Mouse (Mus musculus): Measurements from ENCODE around the gene Mfap1b. TPM values are rescaled to one million over a fixed set of nuclear protein-coding genes. Genes with fewer than 3 reads are reported as not detected.
A peak's percentile ranks its signal among the peaks of the same experiment; 100 is the strongest.
"Not testable (repeated sequence)": the region's sequence is repeated elsewhere in the genome, so short reads cannot be mapped to it uniquely, and the experiment has no call there.

Mfap1b gene
- polyA plus RNA-seq, 1 experiment: 47.3 TPM

DNA sequence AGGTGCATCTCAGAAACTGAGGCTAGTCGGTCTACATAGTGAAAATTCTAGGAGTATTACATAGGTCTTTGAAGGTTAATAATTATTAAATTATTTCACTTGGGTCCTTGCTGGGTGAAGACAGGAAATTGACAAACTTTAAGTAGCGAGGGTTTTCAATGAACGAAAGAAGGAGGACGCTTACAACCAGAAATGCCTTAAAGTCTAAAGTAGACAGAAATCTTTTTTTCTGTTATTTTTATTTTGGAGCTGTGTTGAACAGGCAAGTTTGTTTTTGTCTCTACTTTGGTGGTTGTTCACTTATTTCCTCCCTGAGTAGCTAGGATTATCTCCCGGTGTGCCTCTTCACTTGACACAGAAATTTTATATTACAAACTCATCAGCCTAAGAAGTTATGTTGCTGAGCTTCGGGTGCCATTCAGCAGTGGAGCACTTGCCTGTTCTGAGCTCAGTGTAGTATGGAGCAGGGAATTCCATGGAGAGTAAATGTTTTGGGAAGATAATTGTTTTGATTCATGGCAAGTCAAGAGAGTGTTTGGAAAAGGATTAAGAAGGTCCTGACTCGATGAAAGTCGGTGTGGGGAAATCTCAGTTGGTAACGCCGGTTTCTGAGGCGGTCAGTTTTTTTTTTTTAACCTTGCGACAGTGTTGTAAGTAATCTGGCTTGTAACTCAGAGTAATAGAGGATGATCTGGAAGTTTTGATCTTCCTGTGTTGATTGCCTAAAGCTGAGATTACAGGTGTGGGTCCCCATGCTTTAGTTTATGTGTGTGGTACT lies 33.5 kb upstream of the Mfap1b start:
- H3K27ac ChIP-seq (ENCODE audit: insufficient read depth, low read depth, low read length): no peak overlapping the region
- TF ChIP-seq POLR2A (IDR thresholded peaks at IDR 0.05; ENCODE audit: borderline replicate concordance, low read depth, low read length): no peak
- TF ChIP-seq CTCF (IDR thresholded peaks at IDR 0.05; ENCODE audit: low read depth, low read length): no peak
- peak overlapping the region; percentile 81 for H3K4me3 ChIP-seq (ENCODE audit: insufficient read depth, low read length)
- H3K4me1 ChIP-seq (ENCODE audit: control insufficient read depth, insufficient read depth, low read length): 0 out of 2 replicates have a peak, but pooled peaks cover 2% of the 10 kb centered on the region

DNA sequence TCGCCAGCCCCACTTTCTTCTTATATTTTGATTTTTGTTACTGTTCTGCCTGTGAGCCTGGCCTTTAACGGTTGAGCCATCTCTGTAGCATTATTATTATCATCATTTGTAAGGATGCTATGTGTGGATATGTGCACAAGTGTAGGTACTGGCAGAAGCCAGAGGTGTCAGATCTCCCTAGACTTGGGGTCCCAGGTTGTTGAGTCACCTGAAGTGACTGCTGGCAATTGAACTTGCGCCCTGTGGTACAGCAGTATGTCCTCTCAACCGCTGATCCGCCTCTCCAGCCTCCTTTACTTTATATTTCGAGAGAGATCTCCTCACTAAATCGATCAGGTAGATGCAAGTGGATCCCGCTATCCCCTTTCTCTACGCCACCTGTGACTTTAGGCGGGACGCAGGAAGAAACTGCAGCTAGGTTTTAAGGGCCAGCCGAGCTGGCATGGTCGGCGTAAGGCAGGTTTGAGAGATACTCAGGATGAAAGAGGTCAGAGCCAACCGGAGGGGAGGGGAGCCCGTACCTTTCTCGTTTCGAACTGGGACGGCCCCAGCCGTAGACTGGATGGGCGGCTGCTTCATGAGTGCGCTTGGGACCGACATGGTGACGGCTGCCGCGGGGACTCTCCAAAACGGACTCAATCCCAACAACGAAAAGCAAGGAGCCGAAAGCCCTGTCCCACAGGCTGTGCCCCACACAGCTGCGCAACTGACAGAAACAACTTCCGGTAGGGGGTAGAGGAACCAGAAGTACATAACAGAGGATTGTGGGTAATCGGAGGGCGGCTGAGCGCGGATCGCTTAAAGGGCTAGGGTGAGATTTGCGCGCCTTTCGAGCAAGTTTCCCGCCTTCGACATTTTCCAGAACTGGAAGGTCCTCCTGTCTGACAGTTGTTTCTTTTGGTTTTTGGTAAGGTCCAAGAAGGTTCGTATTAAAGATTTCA lies 32.3 kb upstream of the Mfap1b start, which contains the start of the genes Mfap1a and Wdr76:
Mfap1a (minus strand) TSS at position 724 of the 941 bp plus-strand sequence.
Wdr76 (plus strand) TSS at position 782 of the 941 bp plus-strand sequence.
- not testable (repeated sequence) for H3K4me1 ChIP-seq (ENCODE audit: control insufficient read depth, insufficient read depth, low read length)
- Histone ChIP-seq H3K4me3 (ENCODE audit: insufficient read depth, low read length) (peak within 1 kb of the TSS; percentile 81), H3K27ac (ENCODE audit: insufficient read depth, low read depth, low read length) (peak within 1 kb of the TSS; percentile 63)

DNA sequence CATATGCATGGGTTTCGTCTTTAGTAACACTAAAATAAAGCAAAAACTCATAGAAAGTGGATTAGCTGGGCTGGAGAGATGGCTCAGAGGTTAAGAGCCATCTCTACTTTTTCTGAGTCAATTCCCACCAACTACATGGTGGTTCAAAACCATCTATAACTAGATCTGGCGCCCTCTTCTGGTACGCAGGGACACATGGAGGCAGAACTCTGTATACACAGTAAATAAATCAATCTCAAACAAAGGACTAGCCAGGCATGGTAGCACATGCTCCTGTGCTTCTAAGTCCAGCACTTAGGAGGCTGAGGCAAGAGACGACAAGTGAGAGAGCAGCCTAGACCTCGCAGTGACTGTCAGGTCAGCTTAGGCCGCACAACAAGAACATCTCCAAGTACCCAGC lies 27.7 kb upstream of the Mfap1b start:
- not testable (repeated sequence) for H3K4me3 ChIP-seq (ENCODE audit: insufficient read depth, low read length)

DNA sequence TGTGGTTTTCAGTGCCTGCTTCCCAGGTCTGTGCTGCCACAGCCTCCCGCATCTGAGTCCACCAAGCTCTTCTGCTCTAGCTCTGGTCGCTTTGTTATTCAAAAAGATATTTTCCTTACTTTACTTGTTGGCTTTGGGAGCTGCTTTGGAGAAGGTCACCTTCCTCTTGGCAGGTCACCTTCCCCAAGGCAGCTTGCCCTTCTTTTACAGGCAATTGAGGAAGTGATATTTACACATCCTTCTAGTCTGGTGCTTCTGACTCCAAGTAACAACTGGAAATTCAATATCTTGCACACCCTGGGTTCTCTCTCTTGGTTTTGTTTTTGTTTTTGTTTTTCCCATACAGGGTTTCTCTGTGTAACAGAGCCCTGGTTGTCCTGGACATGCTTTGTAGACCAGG lies 10.5 kb upstream of the Mfap1b start:
- H3K27ac ChIP-seq (ENCODE audit: insufficient read depth, low read depth, low read length); H3K4me3 ChIP-seq (ENCODE audit: insufficient read depth, low read length); H3K4me1 ChIP-seq (ENCODE audit: control insufficient read depth, insufficient read depth, low read length): not testable (repeated sequence)

More for the DNA sequence above, 27.7 kb upstream of the Mfap1b start:
- not testable (repeated sequence) for H3K27ac ChIP-seq (ENCODE audit: insufficient read depth, low read depth, low read length); H3K4me1 ChIP-seq (ENCODE audit: control insufficient read depth, insufficient read depth, low read length)

DNA sequence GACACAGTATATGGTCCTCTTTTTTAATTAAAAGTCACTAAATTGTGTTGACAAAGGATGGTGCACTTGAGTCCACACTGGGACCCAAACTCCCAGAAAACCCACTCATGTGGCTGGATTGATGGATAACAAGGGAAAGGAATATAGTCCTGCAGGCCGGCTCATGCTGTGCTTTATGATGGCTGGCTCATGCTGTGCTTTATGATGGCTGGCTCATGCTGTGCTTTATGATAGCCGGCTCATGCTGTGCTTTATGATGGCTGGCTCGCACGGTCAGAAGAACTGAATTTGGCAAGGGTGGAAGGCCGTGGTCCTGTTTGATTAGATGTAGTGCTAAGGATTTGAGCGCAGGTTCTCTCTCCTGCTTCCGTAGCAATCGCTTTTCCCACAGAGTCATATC lies 9.7 kb upstream of the Mfap1b start:
- Histone ChIP-seq H3K4me1 (ENCODE audit: control insufficient read depth, insufficient read depth, low read length) (peaks cover 4% of the 10 kb centered on the region), H3K4me3 (ENCODE audit: insufficient read depth, low read length) (no peak overlapping the region), H3K27ac (ENCODE audit: insufficient read depth, low read depth, low read length) (no peak overlapping the region)
- TF ChIP-seq POLR2A (IDR thresholded peaks at IDR 0.05; ENCODE audit: borderline replicate concordance, low read depth, low read length): no peak
- no peak for TF ChIP-seq CTCF (IDR thresholded peaks at IDR 0.05; ENCODE audit: low read depth, low read length)

DNA sequence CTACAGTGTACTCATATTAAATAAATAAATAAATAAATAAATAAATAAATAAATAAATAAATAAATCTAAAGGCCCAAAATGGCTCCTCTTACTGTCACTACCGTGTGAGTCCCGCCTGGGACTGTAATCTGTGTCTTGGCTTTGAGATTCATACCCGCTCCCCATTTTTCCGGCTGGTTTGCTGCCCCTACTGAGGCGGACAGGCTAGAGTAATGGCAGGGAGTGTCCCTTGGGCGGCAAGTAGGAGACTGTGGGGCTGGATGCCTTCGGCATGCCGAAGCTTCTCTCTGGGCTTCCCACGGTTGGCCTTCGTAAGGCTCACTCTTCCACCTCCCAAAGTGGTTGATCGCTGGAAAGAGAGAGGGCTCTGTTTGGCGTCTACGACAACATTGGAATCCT lies 7.0 kb upstream of the Mfap1b start:
- H3K4me1 ChIP-seq (ENCODE audit: control insufficient read depth, insufficient read depth, low read length); H3K4me3 ChIP-seq (ENCODE audit: insufficient read depth, low read length); H3K27ac ChIP-seq (ENCODE audit: insufficient read depth, low read depth, low read length): not testable (repeated sequence)

DNA sequence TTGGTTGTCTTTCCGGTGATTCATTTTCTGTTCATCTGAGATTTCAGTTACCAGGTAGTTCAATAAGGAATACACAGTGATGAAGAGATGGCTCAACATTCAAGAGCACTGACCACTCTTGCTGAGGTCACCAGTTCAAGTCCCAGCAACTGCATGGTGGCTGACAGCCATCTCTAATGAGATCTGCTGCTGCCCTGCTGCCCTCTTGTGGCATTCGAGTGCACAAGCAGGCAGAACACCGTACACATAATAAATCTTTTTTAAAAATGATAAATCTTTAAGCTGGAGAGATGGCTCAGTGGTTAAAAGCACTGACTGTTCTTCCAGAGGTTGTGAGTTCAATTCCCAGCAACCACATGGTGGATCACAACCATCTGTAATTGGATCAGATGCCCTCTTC lies 6.6 kb upstream of the Mfap1b start:
- peaks cover 4% of the 10 kb centered on the region for H3K4me1 ChIP-seq (ENCODE audit: control insufficient read depth, insufficient read depth, low read length)
- no peak overlapping the region for H3K27ac ChIP-seq (ENCODE audit: insufficient read depth, low read depth, low read length)
- no peak overlapping the region for H3K4me3 ChIP-seq (ENCODE audit: insufficient read depth, low read length)
- TF ChIP-seq POLR2A (IDR thresholded peaks at IDR 0.05; ENCODE audit: borderline replicate concordance, low read depth, low read length) (no peak), CTCF (IDR thresholded peaks at IDR 0.05; ENCODE audit: low read depth, low read length) (peak; percentile 48)

DNA sequence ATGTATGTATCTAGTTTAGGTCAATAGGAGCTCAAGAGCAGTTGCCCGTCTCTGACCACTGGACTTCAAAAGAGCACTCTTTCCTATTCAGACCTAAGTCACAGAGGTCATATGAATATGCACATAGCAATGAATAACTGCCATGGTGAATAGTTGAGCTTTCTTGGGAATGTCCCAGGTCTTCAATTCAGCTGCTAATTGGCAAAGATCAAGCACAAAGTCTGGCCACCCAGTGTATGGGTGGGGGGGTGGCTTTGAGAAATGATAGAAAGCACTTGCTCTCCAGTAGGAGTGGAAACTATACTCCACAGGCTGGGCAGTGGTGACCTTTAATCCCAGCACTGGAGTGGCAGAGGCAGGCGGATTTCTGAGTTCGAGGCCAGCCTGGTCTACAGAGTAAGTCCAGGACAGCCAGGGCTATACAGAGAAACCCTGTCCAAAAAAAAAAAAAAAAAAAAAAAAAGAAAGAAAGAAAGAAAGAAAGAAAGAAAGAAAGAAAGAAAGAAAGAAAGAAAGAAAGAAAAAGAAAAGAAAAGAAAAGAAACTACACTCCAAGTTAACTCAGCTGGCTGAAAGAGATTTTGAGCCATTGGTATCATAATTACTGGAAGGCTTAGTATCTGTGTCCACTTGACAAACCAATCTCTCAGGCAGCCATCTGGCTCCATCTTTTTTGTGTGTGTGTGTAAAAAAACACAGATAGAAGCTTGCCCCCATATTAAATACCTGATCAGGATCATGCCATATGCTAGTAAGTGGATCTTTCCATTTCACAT lies 3.8 kb upstream of the Mfap1b start:
- no peak for TF ChIP-seq CTCF (IDR thresholded peaks at IDR 0.05; ENCODE audit: low read depth, low read length)
- TF ChIP-seq POLR2A (IDR thresholded peaks at IDR 0.05; ENCODE audit: borderline replicate concordance, low read depth, low read length): no peak
- no peak overlapping the region for H3K27ac ChIP-seq (ENCODE audit: insufficient read depth, low read depth, low read length)
- H3K4me1 ChIP-seq (ENCODE audit: control insufficient read depth, insufficient read depth, low read length): no peaks in the 10 kb centered on the region
- H3K4me3 ChIP-seq (ENCODE audit: insufficient read depth, low read length): no peak overlapping the region

DNA sequence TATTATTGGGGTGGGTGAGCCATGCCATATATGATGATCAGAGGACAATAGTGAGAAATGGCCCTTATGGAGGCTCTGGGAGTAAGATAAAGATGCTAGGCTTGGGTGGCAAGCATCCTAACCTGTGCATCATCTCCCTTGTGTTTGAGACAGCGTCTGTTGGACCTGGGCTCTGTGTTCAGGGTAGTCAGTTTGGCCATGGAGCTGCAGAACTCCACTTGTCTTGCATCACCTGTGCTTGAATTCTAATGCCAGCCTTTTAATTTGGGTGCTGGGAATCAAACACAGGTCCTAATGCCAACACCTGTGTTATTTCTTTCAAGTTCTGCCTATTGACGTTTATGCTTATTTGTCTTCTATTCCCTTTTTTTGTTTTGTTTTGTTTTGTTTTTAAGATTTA lies 1.4 kb upstream of the Mfap1b start:
- H3K27ac ChIP-seq (ENCODE audit: insufficient read depth, low read depth, low read length); H3K4me1 ChIP-seq (ENCODE audit: control insufficient read depth, insufficient read depth, low read length); H3K4me3 ChIP-seq (ENCODE audit: insufficient read depth, low read length): not testable (repeated sequence)

DNA sequence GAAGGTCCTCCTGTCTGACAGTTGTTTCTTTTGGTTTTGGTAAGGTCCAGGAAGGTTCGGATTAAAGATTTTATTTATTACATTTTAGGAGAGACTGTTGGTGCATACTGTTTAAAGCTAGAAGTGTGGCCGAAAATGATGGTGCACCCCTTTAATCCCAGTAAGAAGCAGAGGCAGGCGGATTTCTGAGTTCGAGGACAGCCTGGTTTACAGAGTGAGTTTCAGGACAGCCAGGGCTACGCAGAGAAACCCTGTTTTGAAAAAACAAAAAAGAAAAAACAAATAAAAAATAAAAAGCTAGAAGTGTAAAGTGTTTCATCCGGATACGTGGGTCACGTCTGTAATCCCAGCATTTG lies 291 bp upstream of the Mfap1b start:
- Histone ChIP-seq H3K27ac (ENCODE audit: insufficient read depth, low read depth, low read length) (peak overlapping the region; percentile 42), H3K4me3 (ENCODE audit: insufficient read depth, low read length) (peak overlapping the region; percentile 80), H3K4me1 (ENCODE audit: control insufficient read depth, insufficient read depth, low read length) (no peaks in the 10 kb centered on the region)
- TF ChIP-seq POLR2A (IDR thresholded peaks at IDR 0.05; ENCODE audit: borderline replicate concordance, low read depth, low read length) (no peak), CTCF (IDR thresholded peaks at IDR 0.05; ENCODE audit: low read depth, low read length) (no peak)

DNA sequence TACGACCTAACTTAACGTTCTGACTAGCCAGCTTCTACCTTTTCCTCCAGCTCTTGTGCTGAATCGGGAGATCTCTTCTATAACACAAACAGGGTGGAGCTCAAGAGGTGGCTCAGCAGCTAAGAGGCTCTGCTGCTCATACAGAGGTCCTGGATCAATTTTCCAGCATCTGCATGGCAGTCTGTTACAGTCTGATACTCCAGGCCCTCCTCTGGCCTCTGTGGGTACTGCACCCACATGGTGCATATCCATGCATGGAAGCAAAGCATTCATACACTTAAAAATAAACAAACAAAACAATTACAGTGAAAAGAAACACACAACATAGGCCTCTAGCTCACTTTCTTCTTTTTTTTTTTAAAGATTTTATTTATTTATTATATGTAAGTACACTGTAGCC lies 1.1 kb downstream of the Mfap1b start:
- H3K4me1 ChIP-seq (ENCODE audit: control insufficient read depth, insufficient read depth, low read length); H3K4me3 ChIP-seq (ENCODE audit: insufficient read depth, low read length); H3K27ac ChIP-seq (ENCODE audit: insufficient read depth, low read depth, low read length): not testable (repeated sequence)

DNA sequence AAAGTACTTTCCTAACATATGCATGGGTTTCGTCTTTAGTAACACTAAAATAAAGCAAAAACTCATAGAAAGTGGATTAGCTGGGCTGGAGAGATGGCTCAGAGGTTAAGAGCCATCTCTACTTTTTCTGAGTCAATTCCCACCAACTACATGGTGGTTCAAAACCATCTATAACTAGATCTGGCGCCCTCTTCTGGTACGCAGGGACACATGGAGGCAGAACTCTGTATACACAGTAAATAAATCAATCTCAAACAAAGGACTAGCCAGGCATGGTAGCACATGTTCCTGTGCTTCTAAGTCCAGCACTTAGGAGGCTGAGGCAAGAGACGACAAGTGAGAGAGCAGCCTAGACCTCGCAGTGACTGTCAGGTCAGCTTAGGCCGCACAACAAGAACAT lies 4.9 kb downstream of the Mfap1b start:
- H3K4me1 ChIP-seq (ENCODE audit: control insufficient read depth, insufficient read depth, low read length); H3K4me3 ChIP-seq (ENCODE audit: insufficient read depth, low read length); H3K27ac ChIP-seq (ENCODE audit: insufficient read depth, low read depth, low read length): not testable (repeated sequence)

Data from bone marrow macrophage, adult 2 months (primary cell).